In genomic region chr7:135745091-135745490, GRCm38 (mm10) we compare ENCODE assay signal across 11 mouse cellular contexts. TPM values are rescaled to one million over a fixed set of nuclear protein-coding genes. Genes with fewer than 3 reads are reported as not detected.
DNase-seq lines count a peak whose midpoint lies in the region; ATAC-seq and TF ChIP-seq lines count a peak whose summit lies in the region.
"Had no signal": no experiment of that assay in that cellular context is flagged by ENCODE, and none has a peak within 500 bp of the region (broad histone marks: within the 10 kb centered on the region; RNA-seq: fewer than 3 reads in every experiment).

No protein-coding gene starts in this region.

- H3K4me3 ChIP-seq in gastrocnemius, adult 2 months: no peak overlapping the region
- H3K4me3 ChIP-seq in C2C12 (ENCODE audit: insufficient read depth, poor library complexity, severe bottlenecking): no peak overlapping the region
- no peak overlapping the region for H3K4me3 ChIP-seq in intestine, embryonic 16.5 days (ENCODE audit: low read length)
- H3K4me3 ChIP-seq: liver, embryonic 13.5 days had no signal

- no peaks in the 10 kb centered on the region for H3K27me3 ChIP-seq in C2C12 (ENCODE audit: control insufficient read depth, insufficient read depth, insufficient read length)
- H3K27me3 ChIP-seq in intestine, embryonic 16.5 days (replicated peaks; ENCODE audit: control insufficient read depth, insufficient read depth, low read length): no peaks in the 10 kb centered on the region
- H3K27me3 ChIP-seq: liver, embryonic 13.5 days had no signal

- no peaks in the 10 kb centered on the region for H3K36me3 ChIP-seq in C2C12 (ENCODE audit: control insufficient read depth, insufficient read depth)
- H3K36me3 ChIP-seq in intestine, embryonic 16.5 days (ENCODE audit: control insufficient read depth, insufficient read depth, low read length): no peaks in the 10 kb centered on the region
- H3K36me3 ChIP-seq: liver, embryonic 13.5 days had no signal

- no peak overlapping the region for H3K4me2 ChIP-seq in intestine, embryonic 16.5 days (ENCODE audit: low read depth, low read length)
- H3K4me2 ChIP-seq: liver, embryonic 13.5 days had no signal

- no peak overlapping the region for H3ac ChIP-seq in C2C12 (ENCODE audit: control insufficient read depth, insufficient read length, low read depth)

- intact Hi-C loops in gastrocnemius, adult 2 months (cut with DNase I): no loop called here

- H3K79me3 ChIP-seq in C2C12 (ENCODE audit: low read depth): no peaks in the 10 kb centered on the region

- 43% methylated on average over 2 of the region's 2 CpGs for WGBS in intestine, embryonic 16.5 days

- no peak for TF ChIP-seq CTCF in gastrocnemius, adult 2 months (IDR thresholded peaks at IDR 0.05)
- no peak for TF ChIP-seq CTCF in C2C12 (IDR thresholded peaks at IDR 0.05; ENCODE audit: control insufficient read depth, insufficient read depth, insufficient read length)

- peaks cover 5% of the 10 kb centered on the region; the same call in 1 of the 2 replicates for H3K4me1 ChIP-seq in intestine, embryonic 16.5 days (ENCODE audit: control insufficient read depth, insufficient read depth, low read length)
- H3K4me1 ChIP-seq: liver, embryonic 13.5 days had no signal

- no peaks in the 10 kb centered on the region for H3K9me3 ChIP-seq in intestine, embryonic 16.5 days (ENCODE audit: control insufficient read depth, low read length)
- H3K9me3 ChIP-seq: liver, embryonic 13.5 days had no signal

- no peak overlapping the region for H3K9ac ChIP-seq in intestine, embryonic 16.5 days (ENCODE audit: low read depth, low read length)
- H3K9ac ChIP-seq: liver, embryonic 13.5 days had no signal

- H3K27ac ChIP-seq in gastrocnemius, adult 2 months: no peak overlapping the region
- no peak overlapping the region for H3K27ac ChIP-seq in intestine, embryonic 16.5 days (ENCODE audit: low read length)
- H3K27ac ChIP-seq: liver, embryonic 13.5 days had no signal

- peak; percentile 23; the same call in 1 of the 2 replicates for ATAC-seq in intestine, embryonic 16.5 days

- peak; percentile 12 for DNase-seq in gastrocnemius, adult 18-20 months (ENCODE audit: low spot score)
- no peak for DNase-seq in gastrocnemius, adult 2 months
- peak; percentile 54 for DNase-seq in kidney, postnatal 14 days
- DNase-seq in kidney, postnatal 25 days: no peak
- DNase-seq in c-Kit-positive CD71-positive TER-119-positive erythroid progenitor cells, embryonic 14.5 days (ENCODE audit: low spot score): no peak
- DNase-seq in yolk sac, embryonic 10.5 days (ENCODE audit: low spot score): no peak
- DNase-seq: liver, embryonic 13.5 days; midbrain, embryonic 14.5 days; right cerebral cortex, postnatal 4 days had no signal

- no peaks in the 10 kb centered on the region for H3K79me2 ChIP-seq in C2C12 (ENCODE audit: control insufficient read depth, insufficient read depth)

TF ChIP-seq in C2C12, 6 proteins besides CTCF, POLR2A, EP300 and RAD21:
- TF ChIP-seq MYOD1 (IDR thresholded peaks at IDR 0.05; ENCODE audit: control insufficient read depth, insufficient read length, low read depth): peak; percentile 63
- no peak for TF ChIP-seq MAX (IDR thresholded peaks at IDR 0.05)
TF ChIP-seq in C2C12: peak in this region for 1.

RNA-seq across cellular contexts. Expression of gene Mki67, which starts 28.9 kb away (rescaled TPM):
- total RNA-seq in gastrocnemius, adult 18-20 months (2021): under 1 TPM; 0.14 TPM
- total RNA-seq in gastrocnemius, adult 2 months (2021): under 1 TPM in 1 of 2 experiments, not detected in 1; 0.08 TPM
- polyA plus RNA-seq in C2C12 (2012; fragmentation: generic; extraction: Trizol): 18.1 TPM
- polyA plus RNA-seq in intestine, embryonic 16.5 days (2015; fragmentation: Nextera tagmentation; extraction: Ambion mirVana): 20.2 and 23.2 TPM in 2 replicates

Comparison
In these comparisons a context has a peak if more than half of its experiments do, and no peak if none do; other contexts are left out.
1. DNase-seq: peak in gastrocnemius, adult 18-20 months (single experiment) and kidney, postnatal 14 days (single experiment); none in gastrocnemius, adult 2 months (single experiment), kidney, postnatal 25 days (0 of 2), c-Kit-positive CD71-positive TER-119-positive erythroid progenitor cells, embryonic 14.5 days (single experiment) and yolk sac, embryonic 10.5 days (single experiment).